Mouse (Mus musculus): ENCODE results near the gene Apex1. TPM values are rescaled to one million over a fixed set of nuclear protein-coding genes. Genes with fewer than 3 reads are reported as not detected.
A peak's percentile ranks its signal among the peaks of the same experiment; 100 is the strongest.
"Not testable (repeated sequence)": the region's sequence is repeated elsewhere in the genome, so short reads cannot be mapped to it uniquely, and the experiment has no call there.

Gene Apex1
- polyA plus RNA-seq, 1 experiment from 2014 or later = 172 TPM

- no peak for ATAC-seq (ENCODE audit: low FRiP score, low read depth)
Measured at GRCm38 (mm10) chr14:50897374-50897765, 27.4 kb upstream of the Apex1 start, which contains the start of gene Klhl33. Gene Klhl33 (minus strand): TSS chr14:50897507.

GRCm38 (mm10) chr14:50897992-50898391 lies 26.8 kb upstream of the Apex1 start:
- not testable (repeated sequence) for H3K9ac ChIP-seq; H3K27me3 ChIP-seq; H3K4me3 ChIP-seq; H3K27ac ChIP-seq (replicated peaks); H3K4me2 ChIP-seq; H3K9me3 ChIP-seq; ATAC-seq (ENCODE audit: low FRiP score, low read depth); H3K36me3 ChIP-seq
- WGBS = 97% methylated on average over 2 of the region's 2 CpGs
- H3K4me1 ChIP-seq (replicated peaks) = peaks cover 18% of the 10 kb centered on the region

More at GRCm38 (mm10) chr14:50897374-50897765, 27.4 kb upstream of the Apex1 start, which contains the start of gene Klhl33:
- peak within 1 kb of the TSS; percentile 78 for H3K9ac ChIP-seq
- no peaks in the 10 kb centered on the region for H3K36me3 ChIP-seq
- peak within 1 kb of the TSS; percentile 56 for H3K4me3 ChIP-seq
- H3K27ac ChIP-seq (replicated peaks) = peak within 1 kb of the TSS; percentile 69
- no peaks in the 10 kb centered on the region for H3K9me3 ChIP-seq
- peaks cover 18% of the 10 kb centered on the region for H3K4me1 ChIP-seq (replicated peaks)
- H3K4me2 ChIP-seq = peak within 1 kb of the TSS; percentile 96
- 46% methylated on average over 7 of the region's 7 CpGs for WGBS
- no peaks in the 10 kb centered on the region for H3K27me3 ChIP-seq

- Histone ChIP-seq H3K9ac (peak overlapping the region; percentile 57), H3K36me3 (no peaks in the 10 kb centered on the region), H3K27me3 (no peaks in the 10 kb centered on the region), H3K4me2 (peak overlapping the region; percentile 75), H3K4me1 (replicated peaks) (peaks cover 8% of the 10 kb centered on the region), H3K9me3 (no peaks in the 10 kb centered on the region), H3K27ac (replicated peaks) (peak overlapping the region; percentile 65), H3K4me3 (peak overlapping the region; percentile 42)
- WGBS = 4% methylated on average over 26 of the region's 26 CpGs
- peak; percentile 91 for ATAC-seq (ENCODE audit: low FRiP score, low read depth)
Measured at GRCm38 (mm10) chr14:50903973-50904827, 20.6 kb upstream of the Apex1 start.

GRCm38 (mm10) chr14:50904828-50905129 lies 20.0 kb upstream of the Apex1 start:
- Histone ChIP-seq H3K27ac (replicated peaks) (no peak overlapping the region), H3K4me2 (no peak overlapping the region), H3K9ac (no peak overlapping the region), H3K4me3 (no peak overlapping the region), H3K36me3 (no peaks in the 10 kb centered on the region), H3K9me3 (no peaks in the 10 kb centered on the region), H3K27me3 (no peaks in the 10 kb centered on the region), H3K4me1 (replicated peaks) (peaks cover 8% of the 10 kb centered on the region)
- ATAC-seq (ENCODE audit: low FRiP score, low read depth) = no peak
- WGBS = 90% methylated on average over 4 of the region's 4 CpGs

- not testable (repeated sequence) for H3K36me3 ChIP-seq
Measured at GRCm38 (mm10) chr14:50905327-50905726, 19.4 kb upstream of the Apex1 start.

GRCm38 (mm10) chr14:50908126-50908525 lies 16.6 kb upstream of the Apex1 start:
- no peaks in the 10 kb centered on the region for H3K27me3 ChIP-seq
- peaks cover 15% of the 10 kb centered on the region for H3K36me3 ChIP-seq
- no peak overlapping the region for H3K27ac ChIP-seq (replicated peaks)
- H3K9me3 ChIP-seq = no peaks in the 10 kb centered on the region
- no peak for ATAC-seq (ENCODE audit: low FRiP score, low read depth)
- no peak overlapping the region for H3K4me2 ChIP-seq
- no peak overlapping the region for H3K4me3 ChIP-seq
- H3K4me1 ChIP-seq (replicated peaks) = peaks cover 8% of the 10 kb centered on the region
- no peak overlapping the region for H3K9ac ChIP-seq
- WGBS = 82% methylated on average over 4 of the region's 4 CpGs

More at GRCm38 (mm10) chr14:50905327-50905726, 19.4 kb upstream of the Apex1 start:
- not testable (repeated sequence) for ATAC-seq (ENCODE audit: low FRiP score, low read depth); H3K27me3 ChIP-seq; H3K9ac ChIP-seq; H3K4me3 ChIP-seq; H3K4me1 ChIP-seq (replicated peaks); H3K4me2 ChIP-seq; H3K9me3 ChIP-seq; H3K27ac ChIP-seq (replicated peaks)

GRCm38 (mm10) chr14:50911356-50911755 lies 13.4 kb upstream of the Apex1 start:
- no peak for ATAC-seq (ENCODE audit: low FRiP score, low read depth)
- Histone ChIP-seq H3K4me2 (no peak overlapping the region), H3K27me3 (no peaks in the 10 kb centered on the region), H3K36me3 (peaks cover 38% of the 10 kb centered on the region), H3K4me3 (no peak overlapping the region), H3K9me3 (no peaks in the 10 kb centered on the region), H3K27ac (replicated peaks) (no peak overlapping the region), H3K4me1 (replicated peaks) (no peaks in the 10 kb centered on the region), H3K9ac (no peak overlapping the region)
- 66% methylated on average over 3 of the region's 3 CpGs for WGBS

GRCm38 (mm10) chr14:50923437-50923836 lies 1.3 kb upstream of the Apex1 start:
- not testable (repeated sequence) for ATAC-seq (ENCODE audit: low FRiP score, low read depth); H3K27me3 ChIP-seq; H3K9me3 ChIP-seq
- H3K4me3 ChIP-seq = peak overlapping the region; percentile 83
- H3K36me3 ChIP-seq = peaks cover 27% of the 10 kb centered on the region
- peak overlapping the region; percentile 81 for H3K4me2 ChIP-seq
- H3K27ac ChIP-seq (replicated peaks) = peak overlapping the region; percentile 91; the same call in 1 of the 2 replicates
- WGBS = 83% methylated on average over 1 of the region's 1 CpGs
- peaks cover 34% of the 10 kb centered on the region for H3K4me1 ChIP-seq (replicated peaks)
- peak overlapping the region; percentile 75; the same call in 1 of the 2 replicates for H3K9ac ChIP-seq

GRCm38 (mm10) chr14:50925111-50925920 lies 548 bp downstream of the Apex1 start:
- 1% methylated on average over 38 of the region's 38 CpGs for WGBS
- Histone ChIP-seq H3K9me3 (no peaks in the 10 kb centered on the region), H3K4me3 (peak overlapping the region; percentile 83), H3K4me1 (replicated peaks) (peaks cover 48% of the 10 kb centered on the region), H3K36me3 (peaks cover 30% of the 10 kb centered on the region), H3K4me2 (peak overlapping the region; percentile 81), H3K9ac (peak overlapping the region; percentile 75), H3K27ac (replicated peaks) (peak overlapping the region; percentile 91), H3K27me3 (no peaks in the 10 kb centered on the region)
- peak; percentile 1 for ATAC-seq (ENCODE audit: low FRiP score, low read depth)

- peaks cover 55% of the 10 kb centered on the region for H3K4me1 ChIP-seq (replicated peaks)
- WGBS = 62% methylated on average over 3 of the region's 3 CpGs
Measured at GRCm38 (mm10) chr14:50927366-50927765, 2.6 kb downstream of the Apex1 start.

GRCm38 (mm10) chr14:50929951-50930350 lies 5.2 kb downstream of the Apex1 start:
- Histone ChIP-seq H3K9ac (peak overlapping the region; percentile 97), H3K4me2 (peak overlapping the region; percentile 91), H3K4me3 (peak overlapping the region; percentile 94), H3K4me1 (replicated peaks) (peaks cover 48% of the 10 kb centered on the region), H3K9me3 (no peaks in the 10 kb centered on the region), H3K27me3 (no peaks in the 10 kb centered on the region), H3K27ac (replicated peaks) (peak overlapping the region; percentile 89), H3K36me3 (peaks cover 30% of the 10 kb centered on the region)
- WGBS = 17% methylated on average over 10 of the region's 10 CpGs
- no peak for ATAC-seq (ENCODE audit: low FRiP score, low read depth)

More at GRCm38 (mm10) chr14:50927366-50927765, 2.6 kb downstream of the Apex1 start:
- H3K36me3 ChIP-seq = peaks cover 30% of the 10 kb centered on the region
- no peaks in the 10 kb centered on the region for H3K27me3 ChIP-seq
- no peak overlapping the region for H3K4me2 ChIP-seq
- no peak overlapping the region for H3K9ac ChIP-seq
- H3K9me3 ChIP-seq = no peaks in the 10 kb centered on the region
- ATAC-seq (ENCODE audit: low FRiP score, low read depth) = no peak
- no peak overlapping the region for H3K4me3 ChIP-seq
- H3K27ac ChIP-seq (replicated peaks) = no peak overlapping the region

- peaks cover 48% of the 10 kb centered on the region for H3K4me1 ChIP-seq (replicated peaks)
- peak overlapping the region; percentile 97 for H3K9ac ChIP-seq
- peak; percentile 54 for ATAC-seq (ENCODE audit: low FRiP score, low read depth)
- H3K36me3 ChIP-seq = peaks cover 30% of the 10 kb centered on the region
- peak overlapping the region; percentile 94 for H3K4me3 ChIP-seq
- H3K27me3 ChIP-seq = no peaks in the 10 kb centered on the region
- peak overlapping the region; percentile 89 for H3K27ac ChIP-seq (replicated peaks)
- 1% methylated on average over 38 of the region's 38 CpGs for WGBS
- H3K9me3 ChIP-seq = no peaks in the 10 kb centered on the region
- H3K4me2 ChIP-seq = peak overlapping the region; percentile 91
Measured at GRCm38 (mm10) chr14:50930377-50930753, 5.6 kb downstream of the Apex1 start.

Measured in hindbrain, embryonic 15.5 days (tissue).